Mouse (Mus musculus): ENCODE data around the gene Olfr1500.
"Not testable (repeated sequence)": the region's sequence is repeated elsewhere in the genome, so short reads cannot be mapped to it uniquely, and the experiment has no call there.

Olfr1500 gene

GRCm38 (mm10) chr19:13830388-13830787, at the start of gene Olfr1500:
Olfr1500 (minus strand) TSS chr19:13830488.
- no peak for DNase-seq (ENCODE audit: low spot score)

- DNase-seq (ENCODE audit: low spot score), result no peak
Observed at GRCm38 (mm10) chr19:13861495-13861894, 31.2 kb upstream of the Olfr1500 start, which contains the start of gene Olfr1502. Olfr1502 (plus strand) TSS chr19:13861795.

GRCm38 (mm10) chr19:13850592-13850991, 20.3 kb upstream of the Olfr1500 start, which contains the start of gene Olfr1501:
Olfr1501 (minus strand) TSS chr19:13850692.
- DNase-seq (ENCODE audit: low spot score), result not testable (repeated sequence)

- no peak for DNase-seq (ENCODE audit: low spot score)
Observed at GRCm38 (mm10) chr19:13828447-13828846, 1.8 kb downstream of the Olfr1500 start.

- DNase-seq (ENCODE audit: low spot score), result no peak
Observed at GRCm38 (mm10) chr19:13820847-13821246, 9.4 kb downstream of the Olfr1500 start.

- no peak for DNase-seq (ENCODE audit: low spot score)
Observed at GRCm38 (mm10) chr19:13819347-13819746, 10.9 kb downstream of the Olfr1500 start, which contains the start of gene Olfr1499. Olfr1499 (minus strand) TSS chr19:13819447.

GRCm38 (mm10) chr19:13818827-13819226, 11.5 kb downstream of the Olfr1500 start:
- peak; percentile 34 for DNase-seq (ENCODE audit: low spot score)

- DNase-seq (ENCODE audit: low spot score), result no peak
Observed at GRCm38 (mm10) chr19:13812823-13813222, 17.5 kb downstream of the Olfr1500 start.

- DNase-seq (ENCODE audit: low spot score), result not testable (repeated sequence)
Observed at GRCm38 (mm10) chr19:13805486-13805885, 24.8 kb downstream of the Olfr1500 start.

- no peak for DNase-seq (ENCODE audit: low spot score)
Observed at GRCm38 (mm10) chr19:13798102-13798501, 32.2 kb downstream of the Olfr1500 start, which contains the start of gene Olfr1497. Olfr1497 (minus strand) TSS chr19:13798202.

- DNase-seq (ENCODE audit: low spot score), result no peak
Observed at GRCm38 (mm10) chr19:13777578-13777977, 52.7 kb downstream of the Olfr1500 start, which contains the start of gene Olfr1496. Olfr1496 (plus strand) TSS chr19:13777878.
